Mouse (Mus musculus) limb, embryonic 13.5 days (tissue): ENCODE results near the gene Dlg2. TPM values are rescaled to one million over a fixed set of nuclear protein-coding genes. Genes with fewer than 3 reads are reported as not detected.

Experiments
- ATAC-seq: fragments of 200-750 bp; cut with Nextera tagmentation; 2 replicates; pipeline ENCODE4 v1.8.0; 2017; ENCODE audit warnings: low read depth, moderate number of reproducible peaks, moderate TSS enrichment; ENCODE audit not compliant: low FRiP score
- H3K27ac ChIP-seq: fragments of 300-500 bp; sonication (generic); 2 replicates; pipeline ENCODE4 v1.5.1; 2015; ENCODE audit warnings: inconsistent platforms, mild to moderate bottlenecking, moderate library complexity
- H3K27me3 ChIP-seq: fragments of 300-500 bp; sonication (generic); 2 replicates; pipeline ENCODE4 v1.6.1; 2015; ENCODE audit warnings: mild to moderate bottlenecking, inconsistent platforms
- H3K36me3 ChIP-seq: fragments of 300-500 bp; sonication (generic); 2 replicates; pipeline ENCODE4 v1.6.1; 2015; ENCODE audit warnings: inconsistent platforms, mild to moderate bottlenecking, moderate library complexity
- H3K4me1 ChIP-seq: fragments of 300-500 bp; sonication (generic); 2 replicates; pipeline ENCODE4 v1.6.1; 2015; ENCODE audit warnings: inconsistent platforms
- H3K4me2 ChIP-seq: fragments of 300-500 bp; sonication (generic); replicated peaks from 2 replicates; pipeline ENCODE4 v1.6.1; 2015; ENCODE audit warnings: inconsistent platforms, mild to moderate bottlenecking, moderate library complexity
- H3K4me3 ChIP-seq: fragments of 300-500 bp; sonication (generic); 2 replicates; pipeline ENCODE4 v1.5.1; 2015; ENCODE audit warnings: moderate library complexity, mild to moderate bottlenecking, inconsistent platforms
- H3K9ac ChIP-seq: fragments of 300-500 bp; sonication (generic); 2 replicates; pipeline ENCODE4 v1.6.1; 2015; ENCODE audit warnings: mild to moderate bottlenecking, inconsistent platforms
- H3K9me3 ChIP-seq: fragments of 300-500 bp; sonication (generic); 2 replicates; pipeline ENCODE4 v1.6.1; 2016; ENCODE audit warnings: inconsistent platforms
- WGBS: fragments of 180-500 bp; shearing (Covaris S2); methylation state at CpG from one replicate; pipeline ENCODE4 v1.1.7; 2015; 5-methylcytosine and 5-hydroxymethylcytosine counted together
- polyA plus RNA-seq: library from polyadenylated mRNA; unstranded; fragments of >200 nt; fragmentation: Nextera tagmentation; extraction: Ambion mirVana; gene quantifications from 2 replicates; pipeline ENCODE4 v1.2.1, GENCODE M21; 2015

Dlg2 gene
- polyA plus RNA-seq, 1 experiment from 2014 or later = 4.2 TPM

DNA sequence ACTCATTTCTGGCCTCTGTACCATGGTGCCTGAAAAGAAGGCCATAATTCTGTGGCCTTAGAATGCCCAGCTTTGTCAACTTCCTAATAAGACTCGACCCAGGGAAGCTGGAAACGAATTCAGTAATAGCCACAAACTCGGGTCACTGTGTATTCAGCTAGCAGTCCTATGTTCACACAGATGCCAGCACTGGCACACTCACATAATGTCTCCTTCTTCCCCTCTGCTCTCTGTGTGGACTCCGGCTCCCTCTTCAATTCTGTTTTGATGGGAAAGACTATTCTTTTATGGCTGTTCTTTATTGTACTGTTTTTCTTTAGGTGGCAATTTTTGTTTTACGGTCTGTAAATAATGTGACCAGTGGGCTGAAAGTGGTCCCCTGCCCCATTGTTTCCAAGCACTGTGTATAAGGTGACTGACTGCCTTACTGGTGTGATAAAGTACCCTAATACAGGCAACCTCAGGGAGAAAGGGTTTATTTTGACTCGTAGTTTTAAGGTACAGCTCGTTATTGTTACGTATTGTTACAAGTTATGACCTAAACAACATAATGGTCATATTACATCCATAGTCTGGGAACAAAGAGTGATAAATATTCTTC, 1816.5 kb downstream of the Dlg2 start:
- H3K9me3 ChIP-seq = no peaks in the 10 kb centered on the region
- H3K4me1 ChIP-seq = peaks cover 5% of the 10 kb centered on the region; the same call in 1 of the 2 replicates
- H3K4me2 ChIP-seq = no peak overlapping the region
- 61% methylated on average over 8 of the region's 8 CpGs for WGBS
- H3K36me3 ChIP-seq = no peaks in the 10 kb centered on the region
- no peaks in the 10 kb centered on the region; the same call in 1 of the 2 replicates for H3K27me3 ChIP-seq
- H3K9ac ChIP-seq = no peak overlapping the region
- no peak for ATAC-seq
- no peak overlapping the region for H3K4me3 ChIP-seq
- no peak overlapping the region for H3K27ac ChIP-seq

DNA sequence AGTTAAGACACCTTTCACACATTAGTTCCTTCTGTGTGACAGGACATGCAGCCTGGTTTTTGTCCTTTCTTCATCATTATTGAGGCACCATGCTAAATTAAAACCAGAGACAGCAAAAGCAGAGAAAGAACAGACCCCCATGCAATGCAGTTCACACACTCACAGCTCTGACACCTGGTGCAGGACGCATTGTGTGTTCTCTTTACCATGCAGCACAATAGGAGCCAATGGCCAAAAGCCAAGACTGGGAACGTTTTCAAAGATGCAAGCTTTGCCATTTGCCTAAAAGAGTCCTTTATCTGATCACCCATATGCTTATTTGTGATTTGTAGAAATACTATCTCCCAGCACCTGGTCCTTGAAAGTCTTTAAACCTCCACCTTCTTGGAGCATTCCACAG, 1824.6 kb downstream of the Dlg2 start:
- peaks cover 3% of the 10 kb centered on the region; the same call in 1 of the 2 replicates for H3K27me3 ChIP-seq
- no peak for ATAC-seq
- no peak overlapping the region for H3K4me3 ChIP-seq
- no peaks in the 10 kb centered on the region for H3K9me3 ChIP-seq
- WGBS = 20% methylated on average over 2 of the region's 2 CpGs
- no peak overlapping the region for H3K27ac ChIP-seq
- H3K4me1 ChIP-seq = peaks cover 5% of the 10 kb centered on the region; the same call in 1 of the 2 replicates
- H3K9ac ChIP-seq = no peak overlapping the region
- no peaks in the 10 kb centered on the region for H3K36me3 ChIP-seq
- no peak overlapping the region for H3K4me2 ChIP-seq

DNA sequence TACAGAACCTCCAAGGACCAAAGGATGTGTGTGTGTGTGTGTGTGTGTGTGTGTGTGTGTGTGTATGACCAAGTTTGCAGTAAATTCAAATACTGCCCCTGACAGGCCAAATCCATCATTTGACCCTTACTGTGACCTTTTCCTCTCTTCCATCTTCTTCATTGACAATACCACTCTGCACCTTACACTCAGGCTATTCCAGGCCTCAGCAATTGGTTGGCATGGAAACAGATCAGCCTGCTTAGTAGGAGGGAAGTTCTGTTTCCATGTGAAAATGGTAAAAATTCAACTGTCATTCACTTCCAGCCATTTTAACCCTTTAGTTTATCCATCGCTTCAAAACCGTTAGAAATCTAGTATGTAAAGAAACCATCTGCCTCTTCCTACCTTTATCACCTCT, 1831.2 kb downstream of the Dlg2 start:
- no peaks in the 10 kb centered on the region for H3K27me3 ChIP-seq
- no peak overlapping the region for H3K27ac ChIP-seq
- no peak overlapping the region for H3K9ac ChIP-seq
- no peak for ATAC-seq
- H3K4me3 ChIP-seq = no peak overlapping the region
- H3K36me3 ChIP-seq = no peaks in the 10 kb centered on the region
- 94% methylated on average over 2 of the region's 2 CpGs for WGBS
- H3K4me2 ChIP-seq = no peak overlapping the region
- H3K4me1 ChIP-seq = no peaks in the 10 kb centered on the region
- H3K9me3 ChIP-seq = no peaks in the 10 kb centered on the region

DNA sequence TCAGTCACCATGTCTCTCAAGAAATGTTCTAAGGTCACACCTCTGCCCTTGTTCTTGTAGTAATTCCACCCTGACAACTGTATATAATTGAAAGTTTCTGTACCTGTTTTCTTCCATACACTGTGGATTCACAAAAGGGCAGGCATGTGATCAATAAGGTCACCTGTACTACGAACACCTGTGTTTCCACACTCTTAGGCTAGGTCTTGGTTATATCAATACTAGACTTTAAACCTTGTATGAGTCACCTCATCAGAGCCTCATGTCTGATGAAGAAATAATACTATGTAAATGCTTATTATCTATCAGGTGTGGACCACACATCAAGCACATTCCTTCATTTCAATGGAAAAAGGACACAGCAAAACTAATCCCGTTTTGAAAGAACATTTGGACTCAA, 1831.7 kb downstream of the Dlg2 start:
- ATAC-seq = no peak
- Histone ChIP-seq H3K36me3 (no peaks in the 10 kb centered on the region), H3K9ac (no peak overlapping the region), H3K4me3 (no peak overlapping the region), H3K27me3 (no peaks in the 10 kb centered on the region), H3K9me3 (no peaks in the 10 kb centered on the region), H3K27ac (no peak overlapping the region), H3K4me1 (no peaks in the 10 kb centered on the region), H3K4me2 (no peak overlapping the region)
- WGBS = 89% methylated on average over 2 of the region's 2 CpGs

DNA sequence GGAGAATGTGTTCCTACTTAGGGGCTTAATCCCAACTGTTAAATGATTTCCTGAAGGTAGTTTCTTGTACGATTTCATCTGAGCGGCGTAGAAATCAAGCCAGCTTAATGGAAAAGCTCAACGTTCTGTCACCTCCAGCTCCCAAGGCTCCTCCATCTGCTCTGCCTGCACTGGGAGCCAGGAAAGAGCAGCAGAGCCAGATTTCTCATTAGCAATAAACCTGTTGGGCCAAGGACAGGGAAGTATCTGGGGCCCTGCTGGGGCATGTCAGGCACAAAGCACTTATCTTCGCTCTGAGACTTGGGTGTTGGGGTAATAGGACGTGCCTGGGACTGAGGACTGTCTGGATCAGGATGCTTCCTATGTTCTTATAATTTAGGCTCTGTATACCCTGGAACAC, 1839.9 kb downstream of the Dlg2 start:
- H3K27ac ChIP-seq = no peak overlapping the region
- ATAC-seq = no peak
- H3K4me2 ChIP-seq = no peak overlapping the region
- 38% methylated on average over 6 of the region's 6 CpGs for WGBS
- H3K36me3 ChIP-seq = no peaks in the 10 kb centered on the region
- no peak overlapping the region for H3K9ac ChIP-seq
- peaks cover 32% of the 10 kb centered on the region for H3K4me1 ChIP-seq
- no peak overlapping the region for H3K4me3 ChIP-seq
- no peaks in the 10 kb centered on the region for H3K27me3 ChIP-seq
- H3K9me3 ChIP-seq = no peaks in the 10 kb centered on the region

DNA sequence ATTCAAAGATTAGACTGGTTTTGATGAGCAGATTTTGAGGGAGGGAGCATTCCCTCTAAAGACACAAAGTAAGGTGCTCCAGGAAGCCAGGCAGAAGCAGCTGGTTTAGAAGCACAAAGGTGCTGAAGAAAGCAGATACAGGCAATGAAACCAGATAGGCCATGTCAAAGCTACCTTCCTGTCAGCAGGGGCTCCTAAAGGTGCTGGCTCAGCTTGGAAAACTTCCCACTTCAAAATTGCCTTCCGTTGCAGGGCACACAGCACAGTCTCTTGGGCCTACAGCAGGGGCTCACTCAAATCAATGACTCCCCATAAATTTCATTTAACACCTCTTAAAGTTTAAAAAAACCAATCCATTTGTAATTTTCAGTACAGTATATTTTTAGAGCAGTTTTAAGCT, 1843.0 kb downstream of the Dlg2 start:
- H3K27ac ChIP-seq = no peak overlapping the region; the same call in 1 of the 2 replicates
- WGBS = 19% methylated on average over 1 of the region's 1 CpGs
- H3K36me3 ChIP-seq = no peaks in the 10 kb centered on the region
- H3K9ac ChIP-seq = no peak overlapping the region
- peaks cover 32% of the 10 kb centered on the region for H3K4me1 ChIP-seq
- peak; percentile 66; the same call in 1 of the 2 replicates for ATAC-seq
- no peak overlapping the region for H3K4me3 ChIP-seq
- no peak overlapping the region for H3K4me2 ChIP-seq
- H3K27me3 ChIP-seq = no peaks in the 10 kb centered on the region
- no peaks in the 10 kb centered on the region for H3K9me3 ChIP-seq

DNA sequence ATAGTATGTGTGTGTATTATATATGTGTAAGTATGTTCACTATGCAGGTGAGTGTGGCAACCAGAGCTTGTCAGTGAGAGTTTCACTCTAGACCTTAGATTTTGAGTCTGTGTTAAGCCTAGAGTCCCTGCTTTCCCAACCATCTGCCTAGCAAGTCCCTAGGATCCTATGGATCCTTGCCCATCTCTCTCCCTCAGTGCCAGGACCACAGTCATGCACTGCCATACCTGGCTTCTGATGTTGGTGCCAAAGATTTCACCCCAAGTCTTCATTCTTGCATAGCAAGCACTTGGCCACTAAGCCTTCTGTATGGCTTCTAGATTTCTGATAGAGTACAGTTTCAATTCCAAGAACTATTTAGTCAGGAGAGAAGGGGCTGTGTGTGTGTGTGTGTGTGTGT, 1843.7 kb downstream of the Dlg2 start:
- no peak for ATAC-seq
- Histone ChIP-seq H3K4me3 (no peak overlapping the region), H3K9ac (no peak overlapping the region), H3K4me2 (no peak overlapping the region), H3K36me3 (no peaks in the 10 kb centered on the region), H3K27ac (no peak overlapping the region), H3K9me3 (no peaks in the 10 kb centered on the region), H3K4me1 (peaks cover 32% of the 10 kb centered on the region), H3K27me3 (no peaks in the 10 kb centered on the region)

DNA sequence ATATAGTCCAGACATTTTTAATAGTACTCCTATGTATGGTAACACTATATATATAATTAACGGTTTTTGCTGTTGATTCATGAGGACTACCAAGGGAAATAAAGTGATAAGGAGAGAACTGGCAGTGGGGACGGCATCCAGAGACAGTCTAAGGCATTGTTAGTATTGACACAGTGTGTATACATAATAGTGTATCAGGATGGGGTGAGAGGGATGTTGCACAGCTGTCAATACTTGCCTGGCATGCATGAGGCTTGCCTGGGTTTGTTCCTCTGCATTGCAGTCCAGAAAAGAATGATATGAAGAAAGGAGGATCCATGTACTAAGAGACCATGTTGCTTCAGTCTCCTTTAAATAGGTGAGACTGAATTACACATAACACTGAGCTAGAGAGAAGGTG, 1845.3 kb downstream of the Dlg2 start:
- Histone ChIP-seq H3K9me3 (no peaks in the 10 kb centered on the region), H3K27me3 (no peaks in the 10 kb centered on the region), H3K4me1 (peaks cover 20% of the 10 kb centered on the region), H3K4me3 (no peak overlapping the region), H3K27ac (no peak overlapping the region), H3K9ac (no peak overlapping the region), H3K4me2 (no peak overlapping the region), H3K36me3 (no peaks in the 10 kb centered on the region)
- WGBS = 81% methylated on average over 2 of the region's 2 CpGs
- no peak for ATAC-seq

DNA sequence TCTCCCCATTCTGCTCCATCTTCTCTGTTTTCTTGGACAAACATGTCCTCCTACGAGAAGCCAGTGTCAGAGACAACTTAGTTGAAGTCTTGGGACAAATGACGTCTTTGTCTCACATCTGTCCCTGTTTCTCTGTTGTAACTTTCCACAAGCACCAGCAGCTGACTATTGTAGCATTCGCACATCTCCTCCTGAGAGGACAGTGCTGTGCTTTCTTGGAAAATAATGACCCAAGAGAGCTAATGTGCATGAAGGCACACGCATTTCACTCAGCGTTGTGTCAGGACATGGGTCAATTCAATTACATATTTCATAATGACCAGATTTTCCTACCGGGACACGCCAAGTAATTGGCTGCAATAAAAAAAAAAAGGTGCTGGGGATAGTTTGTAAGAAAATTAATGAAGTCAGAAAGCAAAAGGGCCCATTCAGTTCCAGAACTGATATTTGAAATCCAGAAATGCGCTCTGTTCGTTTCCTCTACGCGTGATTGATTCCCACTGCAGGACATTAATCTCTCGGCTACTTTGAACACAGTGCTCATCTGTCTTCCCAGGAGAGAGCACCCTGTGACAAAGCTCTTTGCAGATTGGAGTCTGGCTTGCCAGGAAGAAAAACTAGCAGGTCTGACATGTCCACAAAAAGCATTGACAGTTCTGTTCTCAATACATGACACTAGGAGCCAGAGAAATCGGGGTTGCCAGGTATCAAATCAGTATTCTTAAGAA, 1846.0 kb downstream of the Dlg2 start:
- H3K36me3 ChIP-seq = no peaks in the 10 kb centered on the region
- no peak overlapping the region for H3K9ac ChIP-seq
- H3K4me3 ChIP-seq = no peak overlapping the region
- no peaks in the 10 kb centered on the region for H3K27me3 ChIP-seq
- ATAC-seq = no peak
- no peak overlapping the region for H3K27ac ChIP-seq
- WGBS = 69% methylated on average over 13 of the region's 13 CpGs
- no peak overlapping the region for H3K4me2 ChIP-seq
- peaks cover 14% of the 10 kb centered on the region for H3K4me1 ChIP-seq
- H3K9me3 ChIP-seq = no peaks in the 10 kb centered on the region

DNA sequence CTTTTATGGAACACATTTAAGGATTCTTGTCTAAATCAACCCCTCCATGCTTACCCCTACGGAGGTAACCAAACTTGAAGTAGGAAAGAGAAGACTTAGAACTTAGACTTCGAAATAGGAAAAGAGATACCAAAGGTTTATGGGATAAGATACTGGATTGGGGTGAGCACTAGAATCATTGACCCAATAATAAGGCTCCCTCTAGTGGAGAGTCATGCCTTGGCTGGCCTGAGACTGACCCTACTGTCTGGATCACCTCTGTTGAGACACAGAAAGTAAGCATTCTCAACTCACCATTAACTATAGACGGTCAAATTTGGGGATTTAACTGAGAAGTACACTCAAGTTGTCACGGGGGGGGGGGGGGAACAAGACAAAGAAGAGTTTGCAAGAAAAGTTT, 1847.2 kb downstream of the Dlg2 start:
- H3K9ac ChIP-seq = no peak overlapping the region
- H3K4me1 ChIP-seq = peaks cover 12% of the 10 kb centered on the region
- no peaks in the 10 kb centered on the region for H3K27me3 ChIP-seq
- no peak overlapping the region for H3K4me2 ChIP-seq
- H3K36me3 ChIP-seq = no peaks in the 10 kb centered on the region
- 43% methylated on average over 4 of the region's 4 CpGs for WGBS
- H3K9me3 ChIP-seq = no peaks in the 10 kb centered on the region
- H3K27ac ChIP-seq = no peak overlapping the region
- ATAC-seq = no peak
- H3K4me3 ChIP-seq = no peak overlapping the region

DNA sequence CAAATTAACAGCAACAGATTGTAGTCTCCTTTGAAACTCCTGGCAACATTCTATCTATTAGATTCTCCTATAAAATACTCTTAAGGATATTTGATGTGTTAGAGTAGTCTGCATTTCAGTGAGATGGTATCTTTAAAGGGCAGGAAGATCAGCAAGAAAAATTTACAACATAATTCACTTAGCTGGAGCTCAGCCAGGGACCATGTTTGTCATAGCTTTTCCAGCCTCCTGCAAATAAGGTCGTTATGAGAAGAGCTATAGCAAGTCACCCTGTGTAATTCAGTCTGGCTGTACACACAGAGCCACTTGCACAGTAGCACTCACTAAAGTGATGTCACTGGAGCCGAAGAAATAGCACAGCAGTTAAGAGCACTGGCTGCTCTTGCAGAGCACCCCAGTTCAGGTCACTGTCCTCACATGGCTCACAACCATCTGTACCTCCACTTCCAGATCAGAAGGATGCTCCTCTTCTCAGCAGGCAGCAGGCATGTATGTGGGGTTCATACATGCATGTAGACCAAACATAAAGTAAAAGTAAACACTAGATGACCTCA, 1850.9 kb downstream of the Dlg2 start:
- Histone ChIP-seq H3K4me1 (no peaks in the 10 kb centered on the region), H3K4me3 (no peak overlapping the region), H3K9ac (no peak overlapping the region), H3K27me3 (no peaks in the 10 kb centered on the region), H3K27ac (no peak overlapping the region), H3K36me3 (no peaks in the 10 kb centered on the region), H3K4me2 (no peak overlapping the region), H3K9me3 (no peaks in the 10 kb centered on the region)
- ATAC-seq = no peak
- 35% methylated on average over 2 of the region's 2 CpGs for WGBS

DNA sequence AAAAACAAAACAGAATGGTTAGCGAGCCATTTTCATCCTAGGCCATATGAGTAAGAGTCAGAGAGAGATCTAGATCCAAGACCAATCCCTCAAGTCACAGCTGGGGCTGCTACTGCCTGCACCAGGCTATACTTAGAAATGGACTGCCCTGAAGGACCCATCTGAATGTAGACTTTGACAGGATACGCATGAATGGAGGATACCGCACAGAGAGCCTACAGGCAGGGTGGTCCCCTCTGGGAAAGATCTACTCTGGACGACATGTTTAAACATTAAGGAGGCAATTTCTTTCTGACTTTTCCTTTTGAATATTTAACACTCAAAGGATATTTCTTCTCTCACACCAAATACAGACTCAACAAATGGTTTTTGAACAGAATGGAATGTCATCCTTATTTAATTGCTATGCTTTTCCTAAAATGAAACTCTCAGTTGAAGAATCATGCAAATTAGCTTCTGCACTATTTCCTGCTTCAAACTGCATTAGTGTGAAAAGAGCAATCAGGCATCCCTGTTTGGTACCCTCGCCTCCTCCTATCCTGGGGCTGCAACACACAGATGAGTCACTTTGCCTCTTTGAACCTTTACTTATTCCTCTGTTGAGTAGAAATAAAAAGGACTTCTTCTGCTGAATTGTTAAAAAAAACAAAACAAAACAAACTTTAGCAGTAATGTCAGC, 1856.9 kb downstream of the Dlg2 start:
- 89% methylated on average over 5 of the region's 5 CpGs for WGBS
- H3K36me3 ChIP-seq = no peaks in the 10 kb centered on the region
- no peaks in the 10 kb centered on the region for H3K9me3 ChIP-seq
- H3K4me2 ChIP-seq = no peak overlapping the region
- no peaks in the 10 kb centered on the region for H3K27me3 ChIP-seq
- H3K9ac ChIP-seq = no peak overlapping the region
- no peak overlapping the region for H3K27ac ChIP-seq
- H3K4me3 ChIP-seq = no peak overlapping the region
- no peak for ATAC-seq
- no peaks in the 10 kb centered on the region for H3K4me1 ChIP-seq
